Mouse (Mus musculus) hindbrain, embryonic 15.5 days (tissue): ENCODE results near the gene Pigz. TPM values are rescaled to one million over a fixed set of nuclear protein-coding genes. Genes with fewer than 3 reads are reported as not detected.

Source experiments
- ATAC-seq: fragments of 200-750 bp; cut with Nextera tagmentation; 2 replicates; pipeline ENCODE4 v1.8.0; 2017; ENCODE audit warnings: low read depth, moderate number of reproducible peaks, moderate TSS enrichment; ENCODE audit not compliant: low FRiP score
- H3K27ac ChIP-seq: fragments of 300-500 bp; sonication (generic); replicated peaks from 2 replicates; pipeline ENCODE4 v1.5.1; 2015; ENCODE audit warnings: mild to moderate bottlenecking, inconsistent platforms
- H3K27me3 ChIP-seq: fragments of 300-500 bp; sonication (generic); 2 replicates; pipeline ENCODE4 v1.6.1; 2015; ENCODE audit warnings: control low read depth, inconsistent platforms
- H3K36me3 ChIP-seq: fragments of 300-500 bp; sonication (generic); 2 replicates; pipeline ENCODE4 v1.6.1; 2015; ENCODE audit warnings: control low read depth, inconsistent platforms
- H3K4me1 ChIP-seq: fragments of 300-500 bp; sonication (generic); replicated peaks from 2 replicates; pipeline ENCODE4 v1.6.1; 2015; ENCODE audit warnings: control low read depth, inconsistent platforms
- H3K4me2 ChIP-seq: fragments of 300-500 bp; sonication (generic); 2 replicates; pipeline ENCODE4 v1.6.1; 2015; ENCODE audit warnings: moderate library complexity, mild to moderate bottlenecking, inconsistent platforms
- H3K4me3 ChIP-seq: fragments of 300-500 bp; sonication (generic); 2 replicates; pipeline ENCODE4 v1.5.1; 2015; ENCODE audit warnings: mild to moderate bottlenecking, inconsistent platforms
- H3K9ac ChIP-seq: fragments of 300-500 bp; sonication (generic); 2 replicates; pipeline ENCODE4 v1.6.1; 2015; ENCODE audit warnings: inconsistent platforms
- H3K9me3 ChIP-seq: fragments of 300-500 bp; sonication (generic); 2 replicates; pipeline ENCODE4 v1.6.1; 2016; ENCODE audit warnings: control low read depth, inconsistent platforms
- WGBS: fragments of 180-500 bp; shearing (Covaris S2); methylation state at CpG from one replicate; pipeline ENCODE4 v1.1.7; 2015; 5-methylcytosine and 5-hydroxymethylcytosine counted together
- polyA plus RNA-seq: library from polyadenylated mRNA; unstranded; fragments of >200 nt; fragmentation: Nextera tagmentation; extraction: Ambion mirVana; gene quantifications from 2 replicates; pipeline ENCODE4 v1.2.1, GENCODE M21; 2015

The Pigz gene
- 4.2 and 4.8 TPM in 2 replicates for polyA plus RNA-seq

- peak within 1 kb of the TSS; percentile 37 for H3K4me3 ChIP-seq
- peak; percentile 14; the same call in 1 of the 2 replicates for ATAC-seq
- no peaks in the 10 kb centered on the region for H3K27me3 ChIP-seq
- no peaks in the 10 kb centered on the region for H3K36me3 ChIP-seq
- H3K4me2 ChIP-seq: peak within 1 kb of the TSS; percentile 78
- H3K4me1 ChIP-seq: peaks cover 34% of the 10 kb centered on the region
- no peaks in the 10 kb centered on the region for H3K9me3 ChIP-seq
- H3K27ac ChIP-seq: peak within 1 kb of the TSS; percentile 93
- H3K9ac ChIP-seq: peak within 1 kb of the TSS; percentile 47
- 3% methylated on average over 42 of the region's 42 CpGs for WGBS
Measured at GRCm38 (mm10) chr16:31933751-31934549, at the start of gene Pigz. Gene Pigz (plus strand): TSS chr16:31933851.

GRCm38 (mm10) chr16:31883902-31884301 is 49.7 kb upstream of the Pigz start:
- Histone ChIP-seq H3K27me3 (no peaks in the 10 kb centered on the region), H3K4me2 (no peak overlapping the region), H3K4me3 (no peak overlapping the region), H3K36me3 (no peaks in the 10 kb centered on the region), H3K27ac (no peak overlapping the region), H3K9me3 (no peaks in the 10 kb centered on the region), H3K4me1 (peaks cover 11% of the 10 kb centered on the region; the same call in 1 of the 2 replicates), H3K9ac (no peak overlapping the region)
- WGBS: 39% methylated on average over 4 of the region's 6 CpGs
- ATAC-seq: no peak

DNA sequence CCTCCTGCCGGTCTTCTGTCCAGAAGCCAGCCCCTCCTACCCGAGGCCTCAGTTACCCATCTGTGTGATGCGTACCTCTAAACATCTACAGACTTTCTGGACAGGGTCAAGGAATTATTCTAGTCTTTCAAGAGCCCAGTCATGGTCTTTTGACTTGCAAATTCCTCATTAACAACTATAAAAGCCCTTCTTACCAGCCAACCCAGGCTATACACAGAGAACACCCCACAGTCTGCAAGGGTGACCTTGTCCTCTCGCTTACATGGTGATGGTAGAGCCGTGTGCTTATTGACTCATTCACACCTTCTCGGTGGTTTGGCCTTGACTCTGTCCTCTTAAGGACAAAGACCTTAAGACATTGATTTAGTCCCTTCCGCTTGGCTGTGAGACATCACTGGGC is 42.7 kb upstream of the Pigz start:
- no peaks in the 10 kb centered on the region for H3K9me3 ChIP-seq
- H3K27me3 ChIP-seq: no peaks in the 10 kb centered on the region
- no peaks in the 10 kb centered on the region for H3K4me1 ChIP-seq
- no peak overlapping the region for H3K27ac ChIP-seq
- no peaks in the 10 kb centered on the region for H3K36me3 ChIP-seq
- H3K4me3 ChIP-seq: no peak overlapping the region
- ATAC-seq: no peak
- 51% methylated on average over 7 of the region's 7 CpGs for WGBS
- H3K4me2 ChIP-seq: no peak overlapping the region
- no peak overlapping the region for H3K9ac ChIP-seq

DNA sequence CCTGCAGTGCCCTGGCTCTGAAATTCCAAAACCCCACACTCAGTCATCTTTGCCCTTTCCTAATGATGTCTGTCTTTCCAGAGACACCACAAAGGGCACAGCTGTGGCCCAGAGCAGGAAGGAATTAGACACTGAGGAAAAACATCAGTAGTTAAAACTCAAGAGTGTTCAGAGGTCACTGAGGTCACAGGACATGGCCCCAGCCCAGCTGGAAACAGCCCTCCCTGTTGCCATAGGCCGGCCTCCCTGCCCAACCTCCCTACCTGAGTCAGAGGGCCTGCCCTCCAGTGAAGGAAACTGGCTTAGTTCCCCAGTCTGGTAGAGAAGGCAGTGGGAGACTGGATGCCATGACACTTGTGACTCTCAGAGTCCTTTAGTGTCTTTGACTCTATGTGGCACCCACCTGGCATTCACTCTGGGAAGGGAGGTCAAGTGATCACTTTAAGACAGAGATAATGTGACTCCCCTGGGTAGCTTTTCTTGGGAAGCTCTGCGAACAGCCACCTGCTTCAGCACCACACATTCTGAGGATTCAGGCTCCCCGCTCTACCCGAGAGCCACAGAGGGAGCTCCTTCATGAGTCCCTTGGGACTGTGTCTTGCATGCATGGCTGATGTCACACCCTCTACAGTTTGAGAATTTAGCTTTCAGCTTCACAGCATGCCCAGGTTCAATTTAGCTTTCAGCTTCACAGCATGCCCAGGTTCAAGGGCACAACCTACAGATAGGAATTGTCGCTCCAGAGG is 40.1 kb upstream of the Pigz start:
- Histone ChIP-seq H3K9me3 (no peaks in the 10 kb centered on the region), H3K9ac (no peak overlapping the region), H3K4me3 (no peak overlapping the region), H3K27ac (no peak overlapping the region), H3K27me3 (no peaks in the 10 kb centered on the region), H3K36me3 (no peaks in the 10 kb centered on the region), H3K4me2 (no peak overlapping the region), H3K4me1 (peaks cover 22% of the 10 kb centered on the region)
- WGBS: 66% methylated on average over 5 of the region's 5 CpGs
- no peak for ATAC-seq

- ATAC-seq: peak; percentile 65
- H3K4me1 ChIP-seq: peaks cover 27% of the 10 kb centered on the region
- H3K9ac ChIP-seq: peak overlapping the region; percentile 43
- H3K4me3 ChIP-seq: peak overlapping the region; percentile 29
- H3K9me3 ChIP-seq: no peaks in the 10 kb centered on the region
- peak overlapping the region; percentile 77 for H3K27ac ChIP-seq
- 12% methylated on average over 29 of the region's 29 CpGs for WGBS
- H3K4me2 ChIP-seq: peak overlapping the region; percentile 59
- H3K27me3 ChIP-seq: no peaks in the 10 kb centered on the region
- no peaks in the 10 kb centered on the region for H3K36me3 ChIP-seq
Measured at GRCm38 (mm10) chr16:31896971-31897774, 36.5 kb upstream of the Pigz start.

- no peak overlapping the region for H3K4me3 ChIP-seq
- 0 out of 2 replicates have a peak overlapping the region, but pooled peaks have one; percentile 2 for H3K4me2 ChIP-seq
- H3K9me3 ChIP-seq: no peaks in the 10 kb centered on the region
- no peaks in the 10 kb centered on the region for H3K36me3 ChIP-seq
- WGBS: 62% methylated on average over 18 of the region's 18 CpGs
- ATAC-seq: peak; percentile 76
- peak overlapping the region; percentile 77 for H3K27ac ChIP-seq
- H3K9ac ChIP-seq: no peak overlapping the region
- no peaks in the 10 kb centered on the region for H3K27me3 ChIP-seq
- H3K4me1 ChIP-seq: peaks cover 27% of the 10 kb centered on the region
Measured at GRCm38 (mm10) chr16:31898546-31899326, 34.9 kb upstream of the Pigz start.

GRCm38 (mm10) chr16:31901886-31902285 is 31.8 kb upstream of the Pigz start:
- no peaks in the 10 kb centered on the region for H3K27me3 ChIP-seq
- 89% methylated on average over 1 of the region's 1 CpGs for WGBS
- H3K27ac ChIP-seq: no peak overlapping the region
- H3K4me1 ChIP-seq: peaks cover 34% of the 10 kb centered on the region
- no peak overlapping the region for H3K9ac ChIP-seq
- no peak overlapping the region for H3K4me2 ChIP-seq
- H3K4me3 ChIP-seq: no peak overlapping the region
- no peak for ATAC-seq
- no peaks in the 10 kb centered on the region for H3K9me3 ChIP-seq
- H3K36me3 ChIP-seq: no peaks in the 10 kb centered on the region

DNA sequence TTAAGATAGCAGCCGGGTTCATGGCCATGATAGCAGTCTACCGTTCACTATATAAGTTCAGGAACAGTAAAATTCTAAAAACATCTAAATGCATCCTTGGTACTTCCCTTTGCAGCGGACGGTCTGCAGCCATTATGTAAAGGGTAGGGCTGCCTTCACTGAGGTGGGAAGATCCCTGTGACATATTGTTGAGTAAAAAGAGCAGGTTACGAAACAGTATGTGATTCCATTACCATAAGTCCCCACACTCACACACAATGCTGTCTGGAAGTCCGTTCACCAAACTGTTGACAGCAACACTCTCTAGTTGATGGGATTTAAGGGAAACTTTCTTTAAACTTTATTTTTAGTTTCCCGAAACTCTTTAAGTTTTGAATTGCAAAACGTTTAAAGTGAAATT is 30.4 kb upstream of the Pigz start:
- Histone ChIP-seq H3K4me2 (no peak overlapping the region), H3K4me1 (peaks cover 20% of the 10 kb centered on the region), H3K36me3 (no peaks in the 10 kb centered on the region), H3K4me3 (no peak overlapping the region), H3K9ac (no peak overlapping the region), H3K27ac (no peak overlapping the region), H3K27me3 (no peaks in the 10 kb centered on the region), H3K9me3 (no peaks in the 10 kb centered on the region)
- no peak for ATAC-seq
- 91% methylated on average over 8 of the region's 8 CpGs for WGBS

DNA sequence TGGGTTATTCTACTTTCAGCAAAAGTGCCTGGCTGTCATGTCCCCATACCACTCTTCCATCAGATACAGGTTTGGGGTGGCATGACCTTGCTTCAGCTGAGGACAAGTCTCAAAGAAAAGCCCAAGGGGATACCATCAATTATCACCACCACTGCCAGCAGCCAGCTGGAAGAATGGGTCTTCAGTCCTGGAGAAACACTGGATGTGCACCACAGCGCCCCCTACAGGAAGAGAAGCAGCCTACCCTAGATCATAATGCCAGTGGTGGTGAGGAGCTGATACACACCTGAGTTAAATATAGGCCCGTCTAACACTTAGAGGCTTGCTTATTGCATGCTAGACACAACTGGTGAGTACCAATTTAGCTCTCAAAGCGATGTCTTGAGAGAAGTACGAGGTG is 28.3 kb upstream of the Pigz start:
- H3K4me2 ChIP-seq: no peak overlapping the region
- ATAC-seq: no peak
- H3K4me1 ChIP-seq: peaks cover 13% of the 10 kb centered on the region
- 73% methylated on average over 4 of the region's 4 CpGs for whole genome bisulfite sequencing
- no peaks in the 10 kb centered on the region for H3K9me3 ChIP-seq
- no peak overlapping the region for H3K9ac ChIP-seq
- H3K4me3 ChIP-seq: no peak overlapping the region
- no peaks in the 10 kb centered on the region for H3K27me3 ChIP-seq
- no peak overlapping the region for H3K27ac ChIP-seq
- no peaks in the 10 kb centered on the region for H3K36me3 ChIP-seq

GRCm38 (mm10) chr16:31905891-31906825 is 27.5 kb upstream of the Pigz start:
- peak; percentile 43; the same call in 1 of the 2 replicates for ATAC-seq
- Histone ChIP-seq H3K27me3 (no peaks in the 10 kb centered on the region), H3K9ac (peak overlapping the region; percentile 17; the same call in 1 of the 2 replicates), H3K9me3 (no peaks in the 10 kb centered on the region), H3K36me3 (no peaks in the 10 kb centered on the region), H3K4me2 (peak overlapping the region; percentile 38), H3K4me3 (no peak overlapping the region), H3K4me1 (peaks cover 13% of the 10 kb centered on the region), H3K27ac (peak overlapping the region; percentile 43; the same call in 1 of the 2 replicates)
- 35% methylated on average over 20 of the region's 20 CpGs for WGBS
